Mouse (Mus musculus): Measurements from ENCODE around the gene AU021092.
A peak's percentile ranks its signal among the peaks of the same experiment; 100 is the strongest.
"Not testable (repeated sequence)": the region's sequence is repeated elsewhere in the genome, so short reads cannot be mapped to it uniquely, and the experiment has no call there.

AU021092 gene

DNA sequence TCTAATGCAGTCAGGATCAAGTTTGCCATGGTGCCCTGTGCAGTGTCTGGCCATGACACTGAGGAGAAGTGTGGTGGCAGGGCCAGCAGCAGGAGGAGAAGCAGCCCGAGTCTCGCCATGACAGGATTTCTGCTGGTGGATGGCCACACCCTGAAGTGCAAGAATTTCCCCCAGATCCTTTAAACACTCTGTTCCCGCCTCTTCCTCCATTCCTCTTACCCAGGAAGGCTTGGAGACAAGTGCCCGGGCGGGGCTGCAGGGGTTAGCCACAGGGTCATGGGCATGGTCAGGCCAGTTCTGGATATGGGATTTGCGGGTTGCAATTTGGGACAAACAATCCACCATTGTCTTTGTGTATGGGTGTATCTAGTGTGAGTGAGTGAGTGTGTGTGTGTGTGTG lies at the start of gene AU021092:
Gene AU021092, minus strand, starts transcription at position 160 of the 400 bp plus-strand sequence.
- DNase-seq (ENCODE audit: low spot score): no peak

DNA sequence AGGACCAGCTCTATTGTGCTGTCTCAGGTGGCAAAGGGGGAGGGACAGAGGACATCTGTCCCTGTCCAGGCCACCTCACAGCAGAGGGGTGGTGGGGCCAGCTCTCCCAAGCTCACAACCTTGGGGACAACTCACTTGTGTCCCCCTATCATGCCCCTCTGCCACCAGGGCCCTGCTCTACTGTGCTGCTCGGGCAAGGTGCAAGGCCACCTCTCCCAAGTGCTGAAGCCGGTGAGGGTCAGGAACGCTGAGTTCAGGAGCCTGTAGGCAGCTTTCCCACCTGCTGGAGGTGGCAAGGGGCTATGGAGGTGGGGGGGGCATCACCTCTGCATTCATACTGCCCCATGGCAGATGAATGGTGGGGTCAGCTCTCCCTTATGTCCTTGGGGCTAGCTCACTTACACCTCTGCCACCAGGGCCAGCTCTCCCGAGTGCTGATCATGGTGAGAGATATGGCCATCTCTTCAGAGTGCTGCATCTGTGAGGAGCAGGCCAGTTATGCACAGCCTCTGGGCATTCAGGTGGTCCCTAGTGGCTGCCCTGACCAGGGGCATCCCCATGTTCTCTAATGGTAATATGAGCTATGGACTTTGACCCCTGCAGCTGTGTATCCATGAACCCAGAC lies 49.4 kb upstream of the AU021092 start:
- no peak for DNase-seq (ENCODE audit: low spot score)

DNA sequence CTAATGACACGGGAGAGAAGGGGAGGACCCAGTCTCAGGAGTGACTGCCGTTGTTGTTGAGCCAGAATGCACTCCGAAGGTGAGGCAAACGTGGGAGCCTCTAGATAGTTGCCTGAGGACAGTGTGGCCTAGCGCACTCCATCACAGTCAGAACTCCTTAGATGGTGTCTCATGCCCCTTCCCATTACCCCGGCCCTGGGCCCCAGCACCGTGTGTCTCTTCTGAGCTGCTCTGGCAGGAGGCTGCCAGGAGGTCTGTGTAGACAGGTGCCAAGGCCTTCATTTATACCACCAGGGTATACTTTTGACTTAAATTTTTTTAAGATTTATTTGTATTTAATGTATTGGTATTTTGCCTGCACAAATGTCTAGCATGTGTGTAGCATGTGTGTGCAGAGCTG lies 41.8 kb upstream of the AU021092 start:
- DNase-seq (ENCODE audit: low spot score): no peak

DNA sequence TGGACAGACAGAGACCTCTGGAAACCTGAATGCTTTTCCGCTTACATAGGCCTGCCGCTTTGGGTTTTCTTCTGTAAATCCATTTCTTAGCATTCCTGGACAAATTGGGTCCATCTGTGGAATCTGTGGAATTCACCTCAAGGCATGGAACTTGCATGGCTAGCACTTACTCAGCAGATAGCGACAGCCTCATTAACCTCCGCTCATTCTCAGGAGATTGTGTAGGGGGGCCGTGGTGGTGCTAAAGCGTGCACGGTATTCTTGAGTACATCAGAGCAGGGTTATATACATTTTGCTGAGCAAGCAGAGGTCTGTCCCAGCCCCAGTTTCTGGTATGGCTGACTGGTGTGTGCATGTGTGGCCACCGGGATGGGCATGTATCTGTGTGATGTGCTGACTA lies 41.1 kb upstream of the AU021092 start:
- DNase-seq (ENCODE audit: low spot score): no peak

DNA sequence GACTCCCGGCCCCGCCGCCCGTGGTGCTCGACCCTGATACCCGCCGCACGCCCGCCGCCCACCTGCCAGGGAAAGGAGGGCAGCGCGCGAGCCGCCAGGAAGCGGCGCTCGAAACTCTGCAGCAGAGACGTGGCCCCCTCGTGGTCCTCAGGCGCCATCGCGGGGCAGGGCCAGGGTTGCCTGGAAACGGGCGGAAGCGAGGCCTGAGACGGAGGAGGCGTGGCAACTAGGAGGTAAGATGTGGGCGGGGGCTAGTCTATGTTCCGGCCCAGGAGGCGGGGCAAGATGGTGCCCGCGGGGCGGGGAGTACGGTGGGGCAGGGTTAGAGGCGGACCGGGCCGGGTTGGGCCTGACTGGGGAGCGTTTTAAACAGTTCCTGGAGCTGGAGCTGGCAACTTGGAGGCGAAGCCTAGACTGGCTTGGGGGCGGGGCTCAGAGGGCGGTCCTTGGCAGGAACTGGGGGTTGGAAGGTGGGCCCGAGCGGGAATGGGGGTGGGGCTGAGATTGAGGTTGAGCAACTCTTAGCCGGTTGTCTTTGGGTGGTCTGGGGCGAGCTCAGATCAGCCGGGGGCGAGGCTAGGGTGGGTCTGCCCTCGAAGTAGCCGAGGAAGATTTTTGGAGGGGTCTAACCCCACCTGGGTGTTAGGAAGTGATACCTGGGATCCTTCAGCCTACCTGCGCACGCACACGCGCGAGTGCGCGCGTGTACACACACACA lies 33.8 kb upstream of the AU021092 start, which contains the start of gene Eef2kmt:
Gene Eef2kmt, minus strand, starts transcription at position 205 of the 718 bp plus-strand sequence.
- DNase-seq (ENCODE audit: low spot score): peak; percentile 100

DNA sequence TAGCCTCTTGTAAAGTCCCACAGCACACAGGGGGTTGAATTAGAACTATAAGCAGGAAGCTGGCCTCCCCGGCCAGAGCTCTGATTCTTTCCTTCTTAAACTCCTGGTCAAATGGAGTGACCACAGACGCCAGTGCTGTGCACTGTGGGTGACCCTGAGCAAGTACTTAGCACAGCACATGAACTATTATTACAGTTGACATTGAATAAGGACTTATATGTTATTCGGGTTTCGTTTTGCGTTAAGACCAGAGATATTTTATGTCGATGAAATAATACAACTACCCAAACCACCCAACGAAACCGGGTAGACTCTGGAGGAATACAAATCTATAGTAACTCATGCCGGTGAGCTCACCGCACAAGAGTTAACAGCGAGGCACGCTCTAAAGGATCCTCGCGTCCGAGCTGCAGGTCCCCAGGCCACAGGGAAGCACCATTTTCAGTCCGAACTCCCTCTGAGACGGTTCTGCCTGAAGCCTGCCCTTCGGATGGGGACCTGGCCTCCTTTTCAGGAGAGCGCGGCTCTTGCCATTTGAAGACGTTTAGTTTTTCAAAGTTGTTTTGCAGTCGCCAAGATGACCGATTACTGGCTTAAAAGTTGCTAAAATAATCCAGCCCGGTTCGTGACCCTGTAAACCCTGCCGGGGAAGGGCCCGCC lies 33.1 kb upstream of the AU021092 start:
- no peak for DNase-seq (ENCODE audit: low spot score)

DNA sequence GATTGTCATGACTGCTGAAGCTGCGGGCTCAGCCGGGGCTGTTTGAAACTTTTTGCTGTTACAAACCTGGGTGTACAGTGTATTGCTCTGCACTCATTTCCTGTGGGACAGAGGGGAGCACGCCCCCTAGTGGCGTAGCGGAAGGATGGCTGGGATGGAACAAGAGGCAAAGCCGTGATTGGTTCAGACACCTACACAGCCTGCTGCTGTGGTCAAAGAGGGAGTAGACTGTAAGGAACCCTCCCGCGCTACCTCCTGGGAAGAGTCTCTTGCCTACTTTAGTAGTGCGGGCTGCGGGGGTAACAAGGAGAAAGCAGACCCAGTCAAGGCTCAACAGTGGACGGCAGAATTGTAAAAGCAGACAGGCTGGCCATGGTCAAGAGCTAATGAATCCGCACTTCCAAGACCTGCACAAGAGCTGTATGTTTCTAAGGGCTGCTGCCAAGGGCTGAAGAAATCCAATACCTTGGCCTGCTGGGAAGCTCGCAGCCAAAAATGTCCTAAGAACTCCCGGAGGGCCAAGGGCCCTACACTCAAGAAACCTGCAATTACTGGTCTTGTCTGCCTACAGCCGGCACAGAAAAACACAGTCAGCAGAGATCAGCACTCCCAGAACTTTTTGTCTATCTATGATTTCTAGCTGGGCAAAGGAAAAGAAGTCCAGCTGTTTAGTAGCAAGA lies 32.4 kb upstream of the AU021092 start:
- DNase-seq (ENCODE audit: low spot score): peak; percentile 80

DNA sequence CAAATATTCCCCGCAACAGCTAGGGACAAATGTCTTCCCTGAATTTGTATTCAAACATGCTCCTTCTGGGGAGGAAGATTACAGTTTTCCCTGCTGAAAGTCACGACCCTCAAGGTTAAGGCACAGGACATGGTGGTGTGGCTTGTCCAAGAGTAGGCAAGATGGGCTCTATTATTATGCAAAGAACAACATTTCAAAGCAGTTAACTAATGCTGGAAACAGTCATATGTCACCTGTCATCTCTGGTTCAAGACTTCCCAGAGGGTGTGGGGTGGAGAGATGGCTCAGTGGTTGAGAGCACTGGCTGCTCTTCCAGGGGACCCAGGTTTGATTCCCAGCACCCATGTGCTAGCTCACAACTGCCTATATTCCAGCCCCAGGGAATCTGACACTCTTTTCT lies 30.2 kb upstream of the AU021092 start:
- no peak for DNase-seq (ENCODE audit: low spot score)

DNA sequence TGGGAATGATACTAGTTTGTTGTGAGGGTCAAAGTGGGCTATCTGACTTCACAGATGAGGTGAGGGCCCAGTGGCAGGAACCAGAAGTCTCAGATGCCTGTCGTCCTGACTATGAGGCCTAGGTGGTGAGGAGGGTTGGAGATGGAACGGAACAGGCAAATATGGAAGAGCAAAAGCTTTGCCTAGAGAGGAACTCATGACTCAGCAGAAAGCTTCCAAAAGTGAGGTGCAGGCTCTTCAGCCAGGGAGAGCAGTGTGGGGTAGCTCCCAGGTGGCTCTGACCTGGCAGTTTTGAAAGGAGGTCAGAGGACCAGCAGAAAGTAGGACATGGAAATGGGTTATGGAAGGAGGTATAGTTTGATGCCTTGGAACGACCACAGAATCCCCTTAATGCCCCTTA lies 28.8 kb upstream of the AU021092 start:
- DNase-seq (ENCODE audit: low spot score): no peak

DNA sequence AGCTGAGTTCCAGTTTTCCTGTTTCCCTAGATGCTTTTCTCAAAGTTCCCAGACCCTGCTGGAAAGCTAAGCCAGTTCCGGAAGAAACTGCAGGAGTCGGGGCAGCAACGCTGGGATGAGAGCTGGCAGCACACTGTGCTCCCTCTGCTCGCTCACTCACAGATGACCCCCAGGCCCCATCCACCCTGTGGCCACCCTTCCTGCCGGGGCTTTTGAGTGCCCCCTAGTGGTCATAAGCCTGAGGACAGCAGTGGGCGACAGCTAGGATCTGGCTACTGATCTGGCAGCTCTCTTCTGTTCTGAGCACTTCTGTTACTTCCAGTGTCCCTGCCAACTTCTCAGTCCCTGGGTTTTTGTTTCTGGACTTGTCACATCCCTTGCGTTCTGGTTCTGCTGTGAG lies 22.3 kb upstream of the AU021092 start:
- DNase-seq (ENCODE audit: low spot score): peak; percentile 63

DNA sequence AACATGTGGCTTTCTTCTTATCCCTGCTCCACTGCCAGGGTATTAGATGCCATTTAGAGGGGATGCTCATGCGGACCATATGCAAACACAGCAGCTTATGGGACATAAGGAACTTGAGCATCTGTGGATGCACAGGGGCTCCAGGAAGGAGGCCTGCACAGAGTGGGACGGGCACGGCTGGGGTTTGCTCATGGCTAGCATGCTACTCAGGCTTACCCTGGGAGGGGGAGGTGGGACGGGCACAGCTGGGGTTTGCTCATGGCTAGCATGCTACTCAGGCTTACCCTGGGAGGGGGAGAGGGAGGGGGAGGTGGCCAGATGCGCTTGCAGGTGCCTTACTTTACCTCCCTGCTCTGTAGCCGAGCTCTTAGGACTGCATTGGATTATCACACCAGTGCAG lies 20.8 kb upstream of the AU021092 start:
- DNase-seq (ENCODE audit: low spot score): no peak

DNA sequence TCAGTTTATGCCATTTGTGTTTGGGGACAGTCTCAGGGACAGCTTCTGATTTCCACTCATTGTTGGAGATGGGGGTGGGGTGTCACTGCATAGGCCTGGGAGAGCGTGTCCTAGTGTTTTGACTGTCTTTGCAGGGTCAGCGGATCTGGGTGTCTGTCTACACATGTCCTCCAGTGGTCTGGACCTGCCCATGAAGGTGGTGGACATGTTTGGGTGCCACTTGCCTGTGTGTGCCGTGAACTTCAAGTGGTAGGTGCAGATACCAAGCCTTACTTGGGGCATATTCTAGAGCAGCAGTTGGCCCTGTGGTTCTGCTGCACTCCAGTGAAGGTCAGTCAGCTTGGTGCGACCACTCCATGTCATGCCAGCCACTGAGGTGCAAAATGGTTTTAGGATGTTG lies 20.3 kb upstream of the AU021092 start:
- no peak for DNase-seq (ENCODE audit: low spot score)

DNA sequence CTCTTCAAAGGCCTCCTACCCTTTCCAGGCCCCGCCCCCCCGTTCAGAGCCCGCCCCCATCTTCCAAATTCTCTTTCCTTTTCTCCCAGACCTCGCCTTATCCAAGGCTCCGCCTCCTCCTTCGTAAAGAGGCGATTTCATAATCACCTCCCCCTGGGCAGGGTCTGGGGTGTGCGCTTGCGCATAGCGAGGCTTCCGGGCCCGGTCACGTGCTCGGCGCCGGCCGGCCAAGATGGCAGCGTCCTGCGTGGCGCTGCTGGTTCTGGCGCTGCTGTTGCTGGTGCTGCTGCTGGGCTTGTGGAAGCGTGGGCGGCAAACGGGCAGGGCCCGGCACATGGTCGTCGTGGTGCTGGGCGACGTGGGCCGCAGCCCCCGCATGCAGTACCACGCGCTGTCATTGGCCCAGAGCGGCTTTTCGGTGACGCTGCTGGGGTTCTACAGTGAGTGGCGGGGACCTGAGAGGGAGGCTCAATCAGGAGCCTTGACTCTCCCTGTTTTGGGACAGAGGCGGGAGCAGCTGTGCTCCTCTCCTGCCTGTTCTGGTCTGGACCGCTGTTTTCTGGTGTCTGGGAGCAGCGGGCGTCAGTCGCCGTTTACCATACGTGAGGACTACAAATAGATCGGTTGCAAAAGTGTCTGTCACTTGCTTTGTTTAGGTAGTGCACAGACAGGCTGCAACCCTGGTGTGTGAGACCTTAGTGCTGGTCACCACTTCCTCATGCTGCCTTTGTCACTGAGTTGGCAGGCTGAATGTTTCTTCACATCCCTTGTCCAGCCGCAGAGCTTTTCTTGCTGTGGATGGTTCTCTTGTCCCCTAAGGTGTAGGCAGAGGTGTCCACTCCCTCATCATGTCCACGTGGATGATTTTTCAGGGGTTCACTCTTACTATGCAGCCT lies 11.6 kb upstream of the AU021092 start, which contains the start of gene Alg1:
Gene Alg1, plus strand, starts transcription at position 204 of the 896 bp plus-strand sequence.
- peak; percentile 95 for DNase-seq (ENCODE audit: low spot score)

DNA sequence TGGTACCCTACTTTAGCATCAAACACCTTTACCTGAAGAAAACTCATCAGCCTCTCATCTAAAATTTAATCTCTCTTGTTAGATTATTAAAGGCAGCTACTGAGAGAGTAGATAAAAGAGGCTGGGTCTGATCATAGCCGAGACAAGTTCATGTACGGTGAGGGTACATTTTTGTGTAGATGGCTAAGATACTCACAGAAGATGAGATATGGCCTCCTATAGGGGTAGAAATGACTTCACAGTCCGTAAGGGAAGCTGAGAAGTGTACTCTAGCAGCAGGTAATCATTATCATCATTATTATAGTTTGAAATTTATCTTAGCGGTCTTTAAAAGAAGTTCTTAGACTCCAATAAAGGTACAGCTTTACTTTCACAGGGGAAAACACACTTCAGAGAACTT lies 10.9 kb upstream of the AU021092 start:
- DNase-seq (ENCODE audit: low spot score): no peak

DNA sequence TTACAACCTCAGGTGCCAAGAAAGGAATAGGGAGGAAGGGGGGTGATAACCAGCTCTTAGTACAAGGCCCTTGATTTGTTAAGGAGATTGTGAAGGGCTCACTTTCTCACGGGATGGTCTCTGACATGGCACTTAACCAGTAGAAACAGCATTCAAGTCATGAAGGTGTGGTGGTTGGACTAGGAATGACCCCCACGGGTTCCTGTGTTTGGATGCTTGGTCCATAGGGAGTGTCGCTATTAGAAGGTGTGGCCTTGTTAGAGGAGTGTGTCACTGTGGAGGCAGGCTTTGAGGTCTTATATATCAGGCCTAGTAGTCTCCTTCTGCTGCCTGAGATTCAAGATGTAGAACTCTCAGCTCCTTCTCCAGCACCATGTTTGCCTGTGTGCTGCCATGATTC lies 6.0 kb upstream of the AU021092 start:
- DNase-seq (ENCODE audit: low spot score): not testable (repeated sequence)

DNA sequence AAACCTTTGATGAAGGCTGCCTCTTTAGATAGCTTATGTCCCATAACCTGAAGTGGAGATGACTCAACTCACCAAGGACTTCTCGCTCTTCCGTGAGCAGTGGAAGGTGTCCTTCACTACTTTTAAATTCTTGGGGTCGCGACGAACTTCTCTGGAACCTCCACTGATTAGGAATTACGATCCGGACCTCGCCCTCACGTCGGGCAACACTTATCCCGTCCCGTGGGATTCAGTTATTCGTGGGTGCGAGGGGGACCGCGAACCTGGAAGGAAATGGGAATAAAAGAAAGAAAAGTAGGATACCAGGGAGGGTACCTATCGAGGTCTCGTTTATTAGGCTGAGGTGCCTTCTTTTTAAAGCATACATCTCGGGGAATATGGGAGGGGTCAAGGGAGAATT lies 5.4 kb upstream of the AU021092 start:
- DNase-seq (ENCODE audit: low spot score): not testable (repeated sequence)

DNA sequence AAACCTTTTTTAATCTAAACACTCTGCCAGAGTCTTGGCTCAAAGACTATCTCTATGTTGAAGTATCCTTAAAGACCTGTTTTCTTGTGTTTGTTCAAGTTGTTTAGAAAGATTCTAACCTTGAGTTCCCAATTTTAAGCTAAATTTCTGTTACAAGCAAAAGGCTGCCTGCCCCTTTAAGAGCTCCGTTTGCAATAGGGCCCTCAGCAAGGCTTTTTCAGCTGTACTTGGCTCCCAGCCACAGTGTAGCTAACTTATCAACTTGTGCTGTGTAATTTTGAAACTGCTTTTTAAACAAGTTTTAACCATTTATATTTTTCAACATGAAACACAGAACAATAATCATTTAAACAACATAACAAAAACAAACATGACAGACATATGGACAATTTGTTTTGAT lies 4.4 kb upstream of the AU021092 start:
- DNase-seq (ENCODE audit: low spot score): not testable (repeated sequence)

DNA sequence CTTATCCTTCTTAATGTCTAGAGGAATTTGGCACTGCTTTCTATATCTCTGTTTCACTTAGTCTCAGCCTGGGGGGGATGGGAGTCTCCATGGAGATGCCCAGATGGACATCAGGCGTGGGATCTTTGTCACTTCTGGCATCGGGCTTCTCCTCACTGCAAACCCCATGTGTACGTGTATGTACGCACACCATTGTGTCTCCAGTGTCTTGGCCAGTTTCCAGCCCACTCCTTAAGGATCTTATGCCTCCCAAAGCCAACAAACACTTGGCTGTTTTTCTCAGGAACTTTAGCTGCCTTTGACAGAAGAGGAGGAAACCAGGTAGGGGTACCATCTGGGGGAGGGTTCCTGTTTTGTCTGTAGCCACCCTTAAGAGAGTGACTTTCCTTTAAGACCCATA lies 696 bp downstream of the AU021092 start:
- DNase-seq (ENCODE audit: low spot score): no peak

DNA sequence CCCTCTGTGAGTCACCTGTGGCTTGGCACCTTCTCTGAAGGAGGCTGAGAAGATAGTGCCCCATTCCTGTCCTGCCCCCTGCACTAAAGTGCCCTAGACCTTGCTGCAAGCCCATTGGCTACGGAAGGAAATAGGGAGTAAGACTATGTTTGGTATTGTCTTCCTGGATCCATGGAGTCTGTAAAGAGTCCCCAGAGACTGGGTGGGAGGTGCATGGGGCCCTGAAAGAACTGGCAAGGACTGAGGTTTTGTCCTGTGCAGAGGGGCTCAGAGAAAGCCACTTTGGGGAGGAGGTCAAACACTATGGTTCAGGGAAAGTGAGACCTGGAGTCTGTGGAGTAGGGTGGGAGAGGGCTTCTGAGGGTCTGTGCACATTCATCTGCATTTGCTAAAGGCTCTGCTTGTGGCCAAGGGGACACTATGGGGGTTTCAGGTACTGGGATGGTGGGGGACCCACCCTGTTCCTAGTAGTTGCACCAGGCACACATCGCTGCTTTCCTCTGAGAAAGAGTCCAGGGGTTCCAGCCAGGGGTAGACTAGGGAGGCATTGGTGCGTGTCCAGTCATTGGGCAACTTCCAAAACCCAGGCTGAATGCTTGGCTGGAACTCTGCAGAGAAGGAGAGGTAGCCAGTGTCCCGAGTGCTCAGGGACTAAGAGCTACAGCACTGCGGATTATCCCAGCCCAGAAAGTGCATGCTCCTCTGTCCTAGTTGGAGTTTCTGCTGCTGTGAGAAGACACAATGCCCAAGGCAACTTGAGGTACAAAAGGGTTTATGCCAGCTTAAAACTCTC lies 4.6 kb downstream of the AU021092 start:
- DNase-seq (ENCODE audit: low spot score): no peak

DNA sequence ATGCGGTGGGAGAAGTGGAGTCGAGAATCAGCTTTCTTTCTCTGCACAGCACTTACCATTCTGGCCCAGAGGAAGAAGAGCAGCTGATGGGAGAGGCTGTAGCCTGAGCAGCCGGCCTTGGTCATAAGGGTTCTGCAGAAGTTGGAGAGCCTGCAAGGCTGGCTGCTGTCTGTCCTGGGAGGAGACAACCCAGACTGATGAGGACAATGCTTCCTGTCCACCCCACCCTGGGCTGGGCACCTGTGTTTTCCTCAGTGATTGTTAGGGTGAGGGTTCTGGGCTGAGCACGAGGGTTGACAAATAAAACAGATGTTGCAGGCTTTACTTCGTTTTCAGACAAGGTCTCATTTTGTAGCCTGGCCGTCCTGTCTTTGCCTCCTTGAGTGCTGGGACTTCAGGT lies 5.4 kb downstream of the AU021092 start:
- DNase-seq (ENCODE audit: low spot score): no peak

DNA sequence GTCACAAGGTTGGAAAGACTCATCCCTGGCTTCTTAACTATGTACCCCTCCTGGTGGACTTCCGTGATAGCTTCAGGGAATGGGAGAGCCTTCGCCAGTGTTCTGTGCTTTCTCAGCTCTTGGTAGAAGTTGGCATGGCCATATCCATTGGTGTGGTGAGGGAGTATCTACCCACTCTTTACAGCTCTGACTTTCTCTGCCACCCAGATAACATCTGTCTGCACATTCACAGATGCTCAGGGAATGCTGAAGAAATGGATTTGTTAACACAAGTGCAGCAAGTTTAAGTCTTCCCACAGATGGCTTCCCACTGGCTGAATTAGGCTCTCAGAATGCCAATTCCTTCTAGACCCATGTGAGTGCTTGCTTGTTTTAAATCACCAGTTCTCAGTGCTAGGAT lies 8.0 kb downstream of the AU021092 start:
- no peak for DNase-seq (ENCODE audit: low spot score)

All from urinary bladder, postnatal 14 days (tissue).